Comparison of ENCODE assay signal across 22 mouse cellular contexts in the genomic region with DNA sequence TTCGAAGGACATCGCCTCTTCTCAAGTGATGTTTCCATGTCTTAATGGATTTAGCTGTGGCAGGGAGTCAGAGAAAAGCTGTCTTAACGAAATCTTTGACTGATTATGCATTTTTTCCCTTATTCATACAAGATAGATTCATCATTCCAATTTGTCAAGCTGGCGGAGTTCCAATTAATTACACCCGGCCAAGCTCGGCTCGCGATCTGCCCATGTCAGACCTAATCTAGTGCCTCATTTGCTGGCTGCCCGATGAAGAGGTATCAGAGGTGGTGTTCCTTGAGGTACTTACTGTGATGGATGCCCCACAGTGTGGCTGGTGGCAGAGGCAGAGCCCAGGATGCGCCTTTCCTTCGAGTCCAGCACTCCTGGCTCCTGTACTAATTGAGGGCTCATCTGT.
DNase-seq lines count a peak whose midpoint lies in the region; ATAC-seq lines count a peak whose summit lies in the region.
"Had no signal": no experiment of that assay in that cellular context is flagged by ENCODE, and none has a peak within 500 bp of the region (broad histone marks: within the 10 kb centered on the region; RNA-seq: fewer than 3 reads in every experiment).

No protein-coding gene starts in this region.

- no peak overlapping the region for H3K4me3 ChIP-seq in hindbrain, embryonic 16.5 days (ENCODE audit: low read length)
- H3K4me3 ChIP-seq in hindbrain, embryonic 10.5 days = no peak overlapping the region
- H3K4me3 ChIP-seq: heart, adult 2 months; heart, embryonic 13.5 days; liver, embryonic 13.5 days; lung, embryonic 15.5 days; neural tube, embryonic 15.5 days had no signal

- H3K9ac ChIP-seq in hindbrain, embryonic 16.5 days (ENCODE audit: low read depth, low read length) = no peak overlapping the region
- H3K9ac ChIP-seq: heart, embryonic 13.5 days; liver, embryonic 13.5 days; lung, embryonic 15.5 days; neural tube, embryonic 15.5 days had no signal

- H3K4me1 ChIP-seq in hindbrain, embryonic 16.5 days (ENCODE audit: control insufficient read depth, insufficient read depth, low read depth, low read length) = no peaks in the 10 kb centered on the region
- no peaks in the 10 kb centered on the region for H3K4me1 ChIP-seq in hindbrain, embryonic 10.5 days (replicated peaks)
- H3K4me1 ChIP-seq: liver, embryonic 13.5 days; lung, embryonic 15.5 days; neural tube, embryonic 15.5 days had no signal

- H3K36me3 ChIP-seq in hindbrain, embryonic 16.5 days (ENCODE audit: control insufficient read depth, insufficient read depth, low read length) = no peaks in the 10 kb centered on the region
- no peaks in the 10 kb centered on the region for H3K36me3 ChIP-seq in hindbrain, embryonic 10.5 days
- H3K36me3 ChIP-seq: heart, embryonic 13.5 days; liver, embryonic 13.5 days; lung, embryonic 15.5 days; neural tube, embryonic 15.5 days had no signal

- peak; percentile 78 for ATAC-seq in hindbrain, embryonic 16.5 days
- ATAC-seq: inflammation-experienced regulatory T-cells, adult 6 months had no signal

- H3K9me3 ChIP-seq in hindbrain, embryonic 16.5 days (ENCODE audit: control insufficient read depth, low read length) = no peaks in the 10 kb centered on the region
- H3K9me3 ChIP-seq in hindbrain, embryonic 10.5 days = no peaks in the 10 kb centered on the region
- H3K9me3 ChIP-seq: liver, embryonic 13.5 days; lung, embryonic 15.5 days; neural tube, embryonic 15.5 days had no signal

- peak; percentile 50 to 63 for DNase-seq in cerebellum, postnatal 10 days
- DNase-seq in cerebellum, postnatal 36 days = no peak
- no peak for DNase-seq in hindbrain, embryonic 10.5 days (ENCODE audit: low spot score)
- peak; percentile 0 for DNase-seq in lung, postnatal 36 days
- no peak for DNase-seq in lung, postnatal 25 days (ENCODE audit: low spot score)
- peak; percentile 24 for DNase-seq in retina, embryonic 14.5 days (ENCODE audit: low spot score)
- no peak for DNase-seq in thymus, adult 18-20 months
- DNase-seq: adrenal gland, postnatal 10 days; cerebellum, adult 9-10 months; gastrocnemius, postnatal 25 days; heart, adult 2 months; heart, postnatal 14 days; kidney, adult 8-10 months; kidney, postnatal 25 days; liver, embryonic 13.5 days; right cerebral cortex, postnatal 14 days had no signal

- 51% methylated on average over 11 of the region's 11 CpGs for WGBS in hindbrain, embryonic 16.5 days
- WGBS in hindbrain, embryonic 10.5 days = 89% methylated on average over 11 of the region's 11 CpGs

- no peak overlapping the region for H3K4me2 ChIP-seq in hindbrain, embryonic 16.5 days (ENCODE audit: low read length)
- H3K4me2 ChIP-seq: heart, embryonic 13.5 days; liver, embryonic 13.5 days; lung, embryonic 15.5 days; neural tube, embryonic 15.5 days had no signal

- no peak overlapping the region for H3K27ac ChIP-seq in hindbrain, embryonic 16.5 days (ENCODE audit: low read depth, low read length)
- H3K27ac ChIP-seq in hindbrain, embryonic 10.5 days = no peak overlapping the region
- H3K27ac ChIP-seq: heart, adult 2 months; heart, embryonic 13.5 days; liver, embryonic 13.5 days; lung, embryonic 15.5 days; neural tube, embryonic 15.5 days; stomach, postnatal 0 days had no signal

- H3K27me3 ChIP-seq in hindbrain, embryonic 16.5 days (replicated peaks; ENCODE audit: control insufficient read depth, insufficient read depth, low read length) = no peaks in the 10 kb centered on the region
- no peaks in the 10 kb centered on the region for H3K27me3 ChIP-seq in hindbrain, embryonic 10.5 days (ENCODE audit: insufficient read depth, poor library complexity, severe bottlenecking)
- H3K27me3 ChIP-seq: heart, embryonic 13.5 days; liver, embryonic 13.5 days; lung, embryonic 15.5 days; neural tube, embryonic 15.5 days had no signal

Comparison
In these comparisons a context has a peak if more than half of its experiments do, and no peak if none do; other contexts are left out.
1. DNase-seq: peak in cerebellum, postnatal 10 days (2 of 2), lung, postnatal 36 days (single experiment) and retina, embryonic 14.5 days (single experiment); none in cerebellum, postnatal 36 days (0 of 2), hindbrain, embryonic 10.5 days (single experiment), lung, postnatal 25 days (single experiment) and thymus, adult 18-20 months (0 of 2).